Mouse (Mus musculus): ENCODE data around the gene Hist1h2af. TPM values are rescaled to one million over a fixed set of nuclear protein-coding genes. Genes with fewer than 3 reads are reported as not detected.
"Not testable (repeated sequence)": the region's sequence is repeated elsewhere in the genome, so short reads cannot be mapped to it uniquely, and the experiment has no call there.

Hist1h2af gene
- total RNA-seq, 2 experiments from 2014 or later: 9.5 to 14.9 TPM

DNA sequence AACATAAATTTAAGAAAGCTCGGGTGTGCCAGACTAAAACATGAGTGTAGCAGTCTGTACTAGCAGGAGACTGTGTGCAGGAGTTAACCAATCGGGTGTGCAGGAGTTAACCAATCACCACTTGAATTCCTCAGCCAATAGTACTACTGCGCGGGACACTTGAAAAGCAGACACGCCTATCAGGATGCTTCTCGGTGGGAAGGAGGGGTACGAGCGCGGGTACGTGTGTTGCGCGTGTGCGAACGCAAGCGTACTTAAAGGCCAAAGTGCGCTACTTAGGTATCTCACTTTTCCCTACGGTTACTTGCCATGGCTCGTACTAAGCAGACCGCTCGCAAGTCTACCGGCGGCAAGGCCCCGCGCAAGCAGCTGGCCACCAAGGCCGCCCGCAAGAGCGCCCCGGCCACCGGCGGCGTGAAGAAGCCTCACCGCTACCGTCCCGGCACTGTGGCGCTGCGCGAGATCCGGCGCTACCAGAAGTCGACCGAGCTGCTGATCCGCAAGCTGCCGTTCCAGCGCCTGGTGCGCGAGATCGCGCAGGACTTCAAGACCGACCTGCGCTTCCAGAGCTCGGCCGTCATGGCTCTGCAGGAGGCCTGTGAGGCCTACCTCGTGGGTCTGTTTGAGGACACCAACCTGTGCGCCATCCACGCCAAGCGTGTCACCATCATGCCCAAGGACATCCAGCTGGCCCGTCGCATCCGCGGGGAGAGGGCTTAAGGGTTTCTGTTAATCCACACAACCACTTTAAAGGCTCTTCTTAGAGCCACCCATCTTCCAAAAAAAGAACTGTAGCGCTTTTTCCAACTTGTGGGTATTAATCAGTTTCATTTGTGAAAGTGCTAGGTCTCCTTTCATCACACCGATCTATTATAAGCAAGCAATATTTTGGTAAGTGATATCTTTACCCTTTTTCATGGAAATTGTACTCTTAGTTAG, 1.7 kb downstream of the Hist1h2af start, which contains the start of gene Hist1h3g:
Gene Hist1h3g, plus strand, starts transcription at position 286 of the 939 bp plus-strand sequence.
- DNase-seq: peak; percentile 74

- no peak for DNase-seq
These were observed 2.5 kb downstream of the Hist1h2af start for GRCm38 (mm10) chr13:23536076-23536822.

GRCm38 (mm10) chr13:23537006-23537710, 3.5 kb downstream of the Hist1h2af start:
- no peak for DNase-seq

DNA sequence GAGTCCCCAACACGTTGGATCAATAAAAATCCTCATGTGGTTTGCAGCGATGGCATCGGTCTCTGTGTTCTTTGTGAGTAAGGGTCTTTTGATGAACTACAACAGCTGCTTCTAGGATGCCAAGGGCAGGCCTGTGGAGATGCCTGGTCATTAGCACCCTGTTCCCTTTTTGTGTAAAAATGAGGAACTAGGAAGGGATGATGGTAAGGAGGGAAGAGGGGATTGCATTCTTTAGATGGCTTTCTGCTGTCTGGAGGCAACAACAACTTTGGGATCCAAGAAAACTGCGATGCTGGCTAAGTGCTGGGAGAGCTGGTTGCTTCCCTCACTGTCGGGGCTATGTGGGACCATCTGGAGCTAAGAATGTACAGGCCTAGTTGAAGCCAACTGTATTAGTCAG, 4.5 kb downstream of the Hist1h2af start:
- no peak for DNase-seq

GRCm38 (mm10) chr13:23539821-23540220, 6.1 kb downstream of the Hist1h2af start:
- DNase-seq: not testable (repeated sequence)

DNA sequence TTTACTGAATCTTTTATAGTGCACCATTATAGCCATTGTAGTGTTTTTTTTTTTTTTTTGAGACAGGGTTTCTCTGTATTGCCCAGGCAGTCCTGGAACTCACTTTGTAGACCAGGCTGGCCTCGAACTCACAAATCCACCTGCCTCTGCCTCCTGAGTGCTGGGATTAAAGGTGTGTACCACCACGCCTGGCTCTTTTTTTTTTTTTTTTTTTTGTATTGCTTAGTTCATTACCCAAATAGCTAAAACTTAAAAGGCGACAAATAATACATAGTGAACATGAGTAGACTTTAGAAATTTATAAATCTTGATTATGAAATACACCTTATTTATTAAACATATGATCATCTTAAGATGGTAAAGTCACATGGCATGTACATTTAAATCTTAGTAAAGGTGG, 7.8 kb downstream of the Hist1h2af start:
- DNase-seq: no peak

- not testable (repeated sequence) for DNase-seq
These were observed 8.7 kb downstream of the Hist1h2af start for GRCm38 (mm10) chr13:23542225-23542980.

GRCm38 (mm10) chr13:23542999-23543607, 9.4 kb downstream of the Hist1h2af start, which contains the start of gene Hist1h2bh:
Gene Hist1h2bh, minus strand, starts transcription at chr13:23543392.
- peak; percentile 61 for DNase-seq

DNA sequence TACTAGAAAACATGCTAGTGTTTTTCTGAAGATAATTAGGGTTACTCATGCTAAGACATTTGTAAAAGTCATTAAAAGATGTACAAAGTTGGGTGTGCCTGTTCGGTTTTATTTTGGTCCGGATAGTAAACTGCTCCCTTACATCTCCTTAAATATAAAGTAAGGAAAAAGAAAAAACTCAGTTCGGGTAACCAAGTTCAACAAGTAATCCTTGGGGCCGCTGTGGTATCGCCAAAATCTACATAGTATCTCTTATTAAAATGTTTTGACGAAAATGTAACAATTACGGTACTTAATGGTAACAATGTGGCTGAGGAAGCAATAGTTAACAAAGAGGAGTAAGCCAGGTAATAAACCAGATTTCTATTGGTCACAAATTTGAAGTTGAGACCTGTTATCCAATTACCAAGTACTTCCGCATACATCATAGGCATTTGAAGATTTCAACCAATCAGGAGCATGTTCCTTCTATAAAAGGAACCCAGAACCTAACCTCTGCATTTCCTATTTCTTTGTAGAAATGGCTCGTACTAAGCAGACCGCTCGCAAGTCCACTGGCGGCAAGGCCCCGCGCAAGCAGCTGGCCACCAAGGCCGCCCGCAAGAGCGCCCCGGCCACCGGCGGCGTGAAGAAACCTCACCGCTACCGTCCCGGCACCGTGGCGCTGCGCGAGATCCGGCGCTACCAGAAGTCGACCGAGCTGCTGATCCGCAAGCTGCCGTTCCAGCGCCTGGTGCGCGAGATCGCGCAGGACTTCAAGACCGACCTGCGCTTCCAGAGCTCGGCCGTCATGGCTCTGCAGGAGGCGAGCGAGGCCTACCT, 10.5 kb downstream of the Hist1h2af start, which contains the start of gene Hist1h3f:
Gene Hist1h3f, plus strand, starts transcription at position 88 of the 822 bp plus-strand sequence.
- peak; percentile 62 for DNase-seq

DNA sequence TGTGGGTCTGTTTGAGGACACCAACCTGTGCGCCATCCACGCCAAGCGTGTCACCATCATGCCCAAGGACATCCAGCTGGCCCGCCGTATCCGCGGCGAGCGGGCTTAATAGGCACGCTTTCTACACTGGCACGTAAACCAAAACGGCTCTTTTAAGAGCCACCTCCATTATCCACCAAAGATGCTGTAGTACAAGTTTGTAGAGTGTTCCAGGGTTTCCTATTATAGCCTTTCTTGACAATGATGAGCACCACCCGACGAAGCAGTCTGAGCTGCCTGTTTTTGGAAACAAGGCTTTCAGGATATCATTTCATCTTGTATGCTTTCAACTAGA, 11.0 kb downstream of the Hist1h2af start:
- DNase-seq: not testable (repeated sequence)

- no peak for DNase-seq
These were observed 13.0 kb downstream of the Hist1h2af start for GRCm38 (mm10) chr13:23546694-23547093.

- DNase-seq: no peak
These were observed 17.0 kb downstream of the Hist1h2af start for GRCm38 (mm10) chr13:23550761-23551145.

GRCm38 (mm10) chr13:23551146-23551834, 17.6 kb downstream of the Hist1h2af start, which contains the start of gene Hist1h4f:
Gene Hist1h4f, minus strand, starts transcription at chr13:23551648.
- peak; percentile 62 for DNase-seq

- no peak for DNase-seq
These were observed 18.5 kb downstream of the Hist1h2af start for GRCm38 (mm10) chr13:23551931-23552914.

- no peak for DNase-seq
These were observed 19.3 kb downstream of the Hist1h2af start, which contains the start of gene Hist1h1d for GRCm38 (mm10) chr13:23552962-23553361. Gene Hist1h1d, plus strand, starts transcription at chr13:23553262.

DNA sequence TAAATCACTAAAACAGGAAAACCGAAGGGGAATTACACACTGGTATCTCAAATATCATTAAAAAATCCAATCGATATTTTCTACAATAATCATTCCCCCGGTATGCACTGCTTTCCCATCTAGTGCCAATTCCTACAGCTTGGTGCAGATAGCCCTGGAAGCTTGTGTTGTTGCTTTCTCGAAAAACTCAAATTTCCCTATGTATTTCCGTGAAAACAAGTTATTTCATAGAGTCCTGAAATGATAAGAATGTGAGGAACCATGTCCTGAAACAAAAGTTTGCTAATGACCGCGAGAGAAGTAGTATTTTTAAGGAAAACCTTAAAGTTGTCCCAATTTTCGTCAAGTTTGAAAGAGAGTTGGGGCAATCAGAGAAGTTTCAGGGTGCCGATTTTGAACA, 20.7 kb downstream of the Hist1h2af start:
- no peak for DNase-seq

GRCm38 (mm10) chr13:23554925-23555838, 21.5 kb downstream of the Hist1h2af start:
- peak; percentile 58 for DNase-seq

Data from gastrocnemius, postnatal 25 days (tissue).